Mouse (Mus musculus) hindbrain, embryonic 10.5 days (tissue): ENCODE data around the gene Rbm33. TPM values are rescaled to one million over a fixed set of nuclear protein-coding genes. Genes with fewer than 3 reads are reported as not detected.

Source experiments
- DNase-seq: peaks from one replicate; pipeline ENCODE4 v3.0.0-alpha.2; 2017; ENCODE audit warnings: low spot score
- H3K27ac ChIP-seq: fragments of 300-500 bp; sonication (generic); 2 replicates; pipeline ENCODE4 v1.5.1; 2016; ENCODE audit warnings: mild to moderate bottlenecking, moderate library complexity
- H3K27me3 ChIP-seq: fragments of 300-500 bp; sonication (generic); 2 replicates; pipeline ENCODE4 v1.6.1; 2016; ENCODE audit warnings: mild to moderate bottlenecking; ENCODE audit not compliant: poor library complexity, insufficient read depth, severe bottlenecking
- H3K36me3 ChIP-seq: fragments of 300-500 bp; sonication (generic); 2 replicates; pipeline ENCODE4 v1.6.1; 2016; ENCODE audit warnings: mild to moderate bottlenecking, moderate library complexity
- H3K4me1 ChIP-seq: fragments of 300-500 bp; sonication (generic); replicated peaks from 2 replicates; pipeline ENCODE4 v1.6.1; 2016; ENCODE audit warnings: mild to moderate bottlenecking
- H3K4me3 ChIP-seq: fragments of 300-500 bp; sonication (generic); 2 replicates; pipeline ENCODE4 v1.5.1; 2016; ENCODE audit warnings: mild to moderate bottlenecking, moderate library complexity
- H3K9me3 ChIP-seq: fragments of 300-500 bp; sonication (generic); 2 replicates; pipeline ENCODE4 v1.6.1; 2016; ENCODE audit warnings: mild to moderate bottlenecking, moderate library complexity
- WGBS: fragments of 180-500 bp; shearing (Covaris S2); methylation state at CpG from one replicate; pipeline ENCODE4 v1.1.7; 2016; 5-methylcytosine and 5-hydroxymethylcytosine counted together
- polyA plus RNA-seq: library from polyadenylated mRNA; unstranded; fragments of >200 nt; fragmentation: Nextera tagmentation; extraction: Ambion mirVana; gene quantifications from 2 replicates; pipeline ENCODE4 v1.2.1, GENCODE M21; 2016

The Rbm33 gene
- polyA plus RNA-seq, 1 experiment from 2014 or later = 17.3 TPM

DNA sequence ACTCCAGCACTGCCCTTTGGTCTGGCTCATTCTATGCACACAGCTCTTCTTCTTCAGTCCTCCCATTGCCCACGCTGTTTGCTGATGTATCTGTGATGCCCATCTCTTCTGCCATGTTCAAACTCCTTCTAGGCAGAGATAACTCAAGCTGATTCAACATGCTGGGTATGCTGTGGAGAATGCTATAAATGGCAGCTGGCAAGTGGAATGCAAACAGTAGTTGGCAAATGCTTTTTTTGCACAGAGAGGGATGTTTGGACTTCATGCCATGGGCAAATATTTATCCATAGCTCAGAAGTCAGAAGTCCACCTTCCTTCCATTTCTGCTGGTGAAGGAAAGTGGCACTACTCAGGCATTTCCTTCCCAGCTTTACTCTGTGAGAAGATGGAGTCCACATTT, 14.2 kb upstream of the Rbm33 start:
- H3K9me3 ChIP-seq = no peaks in the 10 kb centered on the region
- no peak overlapping the region for H3K4me3 ChIP-seq
- H3K4me1 ChIP-seq = no peaks in the 10 kb centered on the region
- H3K36me3 ChIP-seq = no peaks in the 10 kb centered on the region
- DNase-seq = no peak
- H3K27ac ChIP-seq = no peak overlapping the region
- H3K27me3 ChIP-seq = no peaks in the 10 kb centered on the region
- WGBS = 90% methylated on average over 1 of the region's 1 CpGs

DNA sequence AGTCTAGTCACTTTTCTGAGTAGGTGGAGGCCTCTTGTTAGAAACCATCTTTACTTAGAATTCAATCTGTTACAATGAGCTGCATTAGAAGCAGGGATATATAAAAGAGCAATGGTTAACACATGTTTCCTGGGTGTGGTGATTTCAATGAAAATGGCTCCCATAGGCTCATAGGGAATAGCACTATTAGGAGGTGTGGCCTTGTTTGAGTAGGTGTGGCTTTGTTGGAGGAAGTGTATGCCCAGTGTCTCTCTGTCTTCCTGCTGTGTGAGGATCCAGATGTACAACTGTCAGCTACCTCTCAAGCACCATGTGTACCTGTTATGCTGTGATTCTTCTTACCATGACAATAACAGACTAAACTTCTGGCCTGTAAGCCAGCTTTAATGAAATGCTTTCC, 12.4 kb upstream of the Rbm33 start:
- H3K4me1 ChIP-seq = no peaks in the 10 kb centered on the region
- no peaks in the 10 kb centered on the region for H3K27me3 ChIP-seq
- no peak for DNase-seq
- H3K36me3 ChIP-seq = no peaks in the 10 kb centered on the region
- H3K4me3 ChIP-seq = no peak overlapping the region
- H3K9me3 ChIP-seq = no peaks in the 10 kb centered on the region
- no peak overlapping the region for H3K27ac ChIP-seq

DNA sequence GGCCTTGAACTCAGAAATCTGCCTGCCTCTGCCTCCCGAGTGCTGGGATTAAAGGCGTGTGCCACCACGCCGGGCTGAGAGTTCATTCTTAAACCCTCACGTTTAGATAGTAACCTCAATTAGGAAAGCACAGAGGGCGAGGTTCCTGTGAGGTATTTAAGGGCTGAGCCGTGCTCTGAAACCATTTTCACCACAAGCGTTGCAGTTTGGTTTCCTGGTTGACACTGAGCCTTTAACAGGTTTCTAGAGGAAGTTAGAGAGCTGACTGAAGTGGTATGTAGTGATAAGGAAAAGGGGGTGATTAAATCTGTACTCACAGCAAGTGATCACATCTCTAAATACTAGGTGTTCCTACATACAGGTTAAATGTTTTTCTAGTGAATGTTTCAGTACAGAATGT, 1.4 kb upstream of the Rbm33 start:
- 80% methylated on average over 8 of the region's 8 CpGs for WGBS
- H3K27me3 ChIP-seq = no peaks in the 10 kb centered on the region
- DNase-seq = no peak
- H3K27ac ChIP-seq = no peak overlapping the region
- H3K4me1 ChIP-seq = peaks cover 23% of the 10 kb centered on the region
- H3K9me3 ChIP-seq = no peaks in the 10 kb centered on the region
- no peaks in the 10 kb centered on the region; the same call in 1 of the 2 replicates for H3K36me3 ChIP-seq
- no peak overlapping the region for H3K4me3 ChIP-seq

DNA sequence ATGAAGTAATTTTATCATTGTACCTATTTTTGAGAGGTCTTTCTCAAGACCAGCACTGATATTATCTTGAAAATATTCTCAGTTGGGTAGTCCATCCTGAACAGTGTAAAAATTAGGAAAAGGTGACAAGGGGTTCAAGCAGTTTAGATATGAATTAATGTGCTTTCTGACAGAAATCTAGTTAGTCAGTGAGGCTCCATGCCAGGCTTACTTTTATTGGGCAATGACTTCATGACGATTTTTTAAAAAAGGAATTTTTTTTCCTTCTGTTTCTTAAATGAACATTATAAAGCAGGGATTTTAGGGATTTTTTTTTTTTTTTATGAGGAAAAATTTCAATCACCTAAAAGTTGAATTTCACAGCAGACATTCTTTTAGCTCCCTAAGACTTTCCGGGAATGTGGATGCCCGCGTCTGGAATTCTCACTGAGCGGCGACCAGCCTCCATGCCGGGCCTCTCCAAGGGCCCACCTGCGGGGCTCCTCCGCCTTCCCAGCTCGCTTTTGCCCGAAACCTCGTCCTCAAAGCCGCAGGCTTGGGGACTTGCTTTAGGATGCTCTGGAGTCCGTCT, 685 bp upstream of the Rbm33 start:
- Histone ChIP-seq H3K4me3 (peak overlapping the region; percentile 89), H3K27me3 (no peaks in the 10 kb centered on the region), H3K4me1 (peaks cover 23% of the 10 kb centered on the region), H3K27ac (peak overlapping the region; percentile 100), H3K36me3 (no peaks in the 10 kb centered on the region; the same call in 1 of the 2 replicates), H3K9me3 (no peaks in the 10 kb centered on the region)
- WGBS = 1% methylated on average over 14 of the region's 14 CpGs
- no peak for DNase-seq

DNA sequence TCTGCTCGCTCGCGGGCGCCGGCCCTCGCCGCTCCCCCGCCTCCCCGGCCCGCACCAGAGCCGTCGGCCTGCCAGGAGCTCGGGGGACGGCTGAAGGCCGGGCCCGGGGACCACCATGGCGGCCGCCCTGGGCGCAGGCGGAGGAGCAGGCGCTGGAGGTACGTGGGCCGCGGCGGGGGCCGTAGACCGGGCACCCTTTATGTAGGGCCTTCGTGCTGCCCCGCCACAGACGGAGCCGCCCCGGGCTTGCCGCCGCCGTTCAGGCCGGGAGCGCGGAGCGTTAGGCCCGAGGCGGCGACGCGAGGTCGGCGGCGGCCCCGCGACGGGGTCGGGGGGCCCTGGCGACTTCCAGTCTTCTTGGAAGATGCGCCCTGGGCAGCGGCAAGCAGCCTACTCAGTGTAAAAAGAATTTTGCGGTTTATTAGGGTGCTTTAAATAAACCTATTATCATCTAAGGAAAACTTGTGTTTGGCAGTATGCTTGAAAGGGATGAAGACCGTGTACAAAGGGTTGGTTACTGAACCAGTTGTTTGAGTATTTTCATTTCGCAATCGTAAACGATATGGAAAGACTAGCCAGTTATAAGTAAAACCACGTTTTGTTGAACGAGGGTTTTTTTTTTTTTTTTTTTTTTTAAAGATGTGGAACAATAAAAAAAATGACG, 464 bp downstream of the Rbm33 start:
- H3K9me3 ChIP-seq = no peaks in the 10 kb centered on the region
- peak overlapping the region; percentile 100 for H3K27ac ChIP-seq
- peaks cover 23% of the 10 kb centered on the region for H3K4me1 ChIP-seq
- peaks cover under 1% of the 10 kb centered on the region; the same call in 1 of the 2 replicates for H3K36me3 ChIP-seq
- no peaks in the 10 kb centered on the region for H3K27me3 ChIP-seq
- no peak for DNase-seq
- under 1% methylated on average over 62 of the region's 62 CpGs for WGBS
- peak overlapping the region; percentile 89 for H3K4me3 ChIP-seq

DNA sequence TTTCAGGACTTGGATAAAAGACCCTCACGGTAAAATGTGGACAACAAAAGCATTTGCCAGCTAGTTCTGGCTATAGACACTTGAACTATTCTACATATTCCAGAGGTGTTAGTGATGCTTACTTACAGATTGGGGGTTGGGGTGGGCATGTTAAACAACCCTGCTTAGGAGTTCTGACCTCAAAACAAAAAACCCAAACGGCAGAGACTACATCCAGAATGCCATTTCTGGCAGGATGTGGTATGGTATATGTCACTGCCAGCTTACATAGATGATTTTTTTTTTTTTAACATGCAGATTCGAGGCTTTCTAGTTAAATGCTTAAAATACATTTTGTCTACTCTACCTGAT, 971 bp downstream of the Rbm33 start:
- DNase-seq = no peak

DNA sequence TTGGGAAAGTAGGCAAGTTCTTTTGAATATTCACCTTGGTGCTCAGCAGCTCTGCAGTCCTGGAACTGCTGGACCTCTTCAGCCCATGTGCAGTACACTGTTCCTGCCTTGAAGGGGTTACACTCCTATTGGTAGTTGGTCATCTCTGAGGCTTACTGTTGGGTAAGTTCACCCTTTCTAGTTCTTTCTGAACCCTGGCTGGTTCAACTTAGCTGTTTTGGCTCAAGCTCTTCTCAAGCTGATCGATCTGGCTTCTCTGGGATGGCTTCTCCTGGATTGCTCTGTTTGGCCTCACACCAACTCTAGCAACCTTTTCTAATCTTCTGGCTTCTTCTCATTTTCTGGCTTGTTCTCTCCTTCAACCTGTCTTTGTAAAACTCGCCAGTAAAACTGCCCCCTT, 1.8 kb downstream of the Rbm33 start:
- H3K4me3 ChIP-seq = peak overlapping the region; percentile 89
- no peaks in the 10 kb centered on the region for H3K27me3 ChIP-seq
- no peak for DNase-seq
- H3K27ac ChIP-seq = peak overlapping the region; percentile 35; the same call in 1 of the 2 replicates
- H3K9me3 ChIP-seq = no peaks in the 10 kb centered on the region
- H3K4me1 ChIP-seq = peaks cover 23% of the 10 kb centered on the region
- WGBS = 77% methylated on average over 2 of the region's 2 CpGs
- H3K36me3 ChIP-seq = peaks cover 7% of the 10 kb centered on the region; the same call in 1 of the 2 replicates

More for the DNA sequence above, 971 bp downstream of the Rbm33 start:
- peaks cover 23% of the 10 kb centered on the region for H3K4me1 ChIP-seq
- peak overlapping the region; percentile 89 for H3K4me3 ChIP-seq
- no peaks in the 10 kb centered on the region for H3K9me3 ChIP-seq
- no peaks in the 10 kb centered on the region for H3K27me3 ChIP-seq
- WGBS = 9% methylated on average over 3 of the region's 3 CpGs
- H3K36me3 ChIP-seq = peaks cover 6% of the 10 kb centered on the region; the same call in 1 of the 2 replicates
- H3K27ac ChIP-seq = peak overlapping the region; percentile 100

DNA sequence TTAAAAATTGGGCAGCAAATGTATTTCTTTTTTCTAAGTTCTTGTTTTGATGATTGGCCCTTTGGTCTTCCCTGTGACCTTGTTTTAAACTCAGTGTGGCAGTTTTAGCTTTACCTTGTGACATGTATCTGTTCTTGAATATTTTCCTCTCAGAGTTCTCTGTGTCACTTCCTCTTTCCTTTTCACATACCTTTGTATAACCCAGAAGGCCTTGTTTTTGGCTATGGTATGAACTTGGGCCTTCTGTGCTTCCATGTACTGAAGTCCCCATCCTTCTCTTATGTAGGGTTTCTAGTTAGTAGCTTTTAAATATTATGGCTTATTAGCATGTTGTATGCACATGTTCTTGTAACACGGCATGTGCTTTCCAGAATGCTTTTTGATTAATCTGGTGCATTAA, 4.8 kb downstream of the Rbm33 start:
- H3K4me1 ChIP-seq = peaks cover 23% of the 10 kb centered on the region
- H3K4me3 ChIP-seq = no peak overlapping the region
- H3K27me3 ChIP-seq = no peaks in the 10 kb centered on the region
- 98% methylated on average over 1 of the region's 1 CpGs for WGBS
- no peak for DNase-seq
- H3K36me3 ChIP-seq = peaks cover 7% of the 10 kb centered on the region; the same call in 1 of the 2 replicates
- H3K27ac ChIP-seq = no peak overlapping the region
- no peaks in the 10 kb centered on the region for H3K9me3 ChIP-seq

DNA sequence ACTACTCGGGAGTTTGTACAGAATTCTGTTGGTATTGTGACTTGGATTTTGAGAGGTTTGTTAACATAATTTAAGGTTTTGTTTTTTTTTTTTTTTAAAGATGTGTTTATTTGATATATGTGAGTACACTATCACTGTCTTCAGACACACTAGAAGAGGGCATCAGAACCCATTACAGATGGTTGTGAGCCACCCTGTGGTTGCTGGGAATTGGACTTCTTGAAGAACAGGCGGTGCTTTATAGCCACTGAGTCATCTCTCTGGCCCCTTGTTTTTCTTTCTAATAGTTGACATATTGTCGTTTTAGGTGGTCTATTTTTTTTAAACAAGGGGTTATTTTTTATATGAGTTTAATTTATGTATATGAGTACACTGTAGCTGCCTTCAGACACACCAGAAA, 5.3 kb downstream of the Rbm33 start:
- Histone ChIP-seq H3K36me3 (peaks cover 7% of the 10 kb centered on the region; the same call in 1 of the 2 replicates), H3K4me3 (no peak overlapping the region), H3K27ac (no peak overlapping the region), H3K27me3 (no peaks in the 10 kb centered on the region), H3K9me3 (no peaks in the 10 kb centered on the region), H3K4me1 (peaks cover 23% of the 10 kb centered on the region)
- 90% methylated on average over 3 of the region's 3 CpGs for WGBS
- DNase-seq = no peak

DNA sequence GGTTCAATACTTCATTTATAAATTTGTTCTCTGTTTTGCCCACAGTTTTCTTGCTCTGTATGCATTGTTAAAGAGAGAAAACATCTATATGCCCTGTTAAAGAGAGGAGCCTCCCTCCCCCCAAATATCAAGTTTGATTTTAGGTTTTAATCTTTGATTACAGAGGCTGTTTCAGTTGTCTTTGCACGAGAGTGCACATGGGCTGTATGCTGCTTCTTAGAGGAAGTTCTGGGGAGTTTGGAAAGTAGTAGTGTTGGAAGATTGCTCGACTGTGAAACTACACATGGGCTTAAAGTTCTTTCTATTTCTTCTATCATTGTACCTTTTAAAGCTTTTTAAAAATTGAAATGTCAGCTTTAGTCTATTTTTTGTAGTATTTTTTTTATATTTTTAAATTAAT, 6.9 kb downstream of the Rbm33 start:
- peaks cover 16% of the 10 kb centered on the region for H3K4me1 ChIP-seq
- peaks cover 7% of the 10 kb centered on the region; the same call in 1 of the 2 replicates for H3K36me3 ChIP-seq
- no peak overlapping the region for H3K4me3 ChIP-seq
- WGBS = 93% methylated on average over 2 of the region's 2 CpGs
- no peaks in the 10 kb centered on the region for H3K27me3 ChIP-seq
- H3K27ac ChIP-seq = no peak overlapping the region
- DNase-seq = no peak
- H3K9me3 ChIP-seq = no peaks in the 10 kb centered on the region

DNA sequence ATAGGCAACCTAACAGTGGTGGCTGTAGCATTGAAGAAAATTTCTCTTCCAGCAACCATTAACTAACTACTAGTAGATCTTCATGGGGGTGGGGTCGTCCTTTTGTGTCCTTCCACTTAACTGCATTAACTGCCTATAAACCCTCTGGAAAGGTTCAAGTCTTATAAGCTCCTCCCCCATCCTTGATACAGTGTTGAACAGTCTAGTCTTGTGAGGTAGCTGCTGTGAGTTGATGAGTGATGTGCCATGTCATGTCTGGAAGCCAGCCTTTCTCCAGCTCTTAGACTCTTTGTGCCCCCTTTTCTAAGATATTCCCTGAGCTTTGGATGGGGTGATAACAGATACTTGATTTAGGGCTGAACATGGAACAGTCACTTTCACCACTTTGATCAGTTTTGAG, 7.5 kb downstream of the Rbm33 start:
- no peak for DNase-seq
- Histone ChIP-seq H3K4me1 (peaks cover 10% of the 10 kb centered on the region), H3K9me3 (no peaks in the 10 kb centered on the region), H3K4me3 (no peak overlapping the region), H3K27me3 (no peaks in the 10 kb centered on the region), H3K36me3 (peaks cover 7% of the 10 kb centered on the region; the same call in 1 of the 2 replicates), H3K27ac (no peak overlapping the region)
- WGBS = 85% methylated on average over 1 of the region's 1 CpGs

DNA sequence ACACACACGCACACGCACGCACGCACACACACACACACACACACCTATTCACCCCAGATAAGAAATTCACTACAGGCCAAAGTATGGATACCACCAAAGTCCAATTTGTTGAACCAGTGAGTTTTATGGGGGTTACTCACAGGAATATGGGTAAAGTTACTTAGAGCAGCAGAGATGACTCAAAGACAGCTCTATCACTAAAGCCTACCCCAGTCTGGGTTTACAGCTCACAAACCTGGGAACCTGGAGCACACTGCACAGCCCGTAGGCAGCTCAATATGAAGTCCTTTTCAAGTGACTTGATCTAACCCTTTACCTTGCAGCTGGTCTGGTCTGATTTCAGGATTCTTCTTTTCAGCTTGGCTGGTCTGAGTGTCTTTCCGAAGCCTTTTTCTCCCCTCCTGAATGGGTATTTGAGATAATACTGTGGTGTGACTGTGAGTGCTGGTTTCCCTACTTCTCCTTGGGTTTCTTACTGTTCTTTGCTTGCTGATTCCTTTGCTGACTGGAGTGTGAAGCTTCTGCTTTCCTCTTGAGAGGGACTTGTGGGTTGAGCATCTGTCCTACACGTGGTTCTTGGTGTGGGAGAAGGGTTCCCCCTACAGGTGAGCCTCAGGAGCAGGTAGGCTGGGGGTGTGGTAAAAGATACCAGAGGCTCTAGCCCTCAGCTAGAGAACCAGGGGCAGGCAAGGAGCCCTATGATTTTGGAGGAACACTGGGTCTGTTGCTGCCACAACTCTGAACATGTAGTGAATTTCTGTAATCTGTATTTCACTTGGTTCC, 12.3 kb downstream of the Rbm33 start:
- 80% methylated on average over 7 of the region's 7 CpGs for WGBS
- no peak for DNase-seq

DNA sequence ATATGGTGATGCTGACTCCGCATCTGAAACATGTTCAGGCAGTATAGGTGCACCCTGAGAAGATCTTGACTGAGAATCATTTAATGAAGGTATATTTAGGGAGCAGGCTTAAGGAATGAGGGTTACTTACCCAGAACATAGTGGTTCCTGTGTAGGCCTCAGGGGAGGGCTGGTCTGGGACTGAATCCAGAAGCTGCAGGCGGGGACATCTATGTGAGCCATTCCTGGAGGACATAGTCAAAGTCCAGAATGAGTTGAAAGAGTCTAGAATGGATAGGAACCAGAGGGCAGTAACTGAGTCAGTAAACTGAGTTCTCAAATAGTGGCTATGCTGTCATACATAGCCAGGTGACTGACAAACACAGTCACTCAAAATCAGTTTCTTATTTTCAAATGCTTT, 16.8 kb downstream of the Rbm33 start:
- H3K36me3 ChIP-seq = peaks cover 76% of the 10 kb centered on the region
- 89% methylated on average over 2 of the region's 2 CpGs for WGBS

More for the DNA sequence above, 12.3 kb downstream of the Rbm33 start:
- no peak overlapping the region for H3K27ac ChIP-seq
- no peaks in the 10 kb centered on the region for H3K4me1 ChIP-seq
- no peaks in the 10 kb centered on the region for H3K27me3 ChIP-seq
- H3K4me3 ChIP-seq = no peak overlapping the region
- H3K36me3 ChIP-seq = peaks cover 35% of the 10 kb centered on the region
- no peaks in the 10 kb centered on the region for H3K9me3 ChIP-seq

More for the DNA sequence above, 16.8 kb downstream of the Rbm33 start:
- Histone ChIP-seq H3K9me3 (no peaks in the 10 kb centered on the region), H3K4me3 (no peak overlapping the region), H3K4me1 (no peaks in the 10 kb centered on the region), H3K27me3 (no peaks in the 10 kb centered on the region), H3K27ac (no peak overlapping the region)
- DNase-seq = no peak
